Mouse (Mus musculus) adrenal gland, postnatal 25 days (tissue): ENCODE results near the gene Jdp2. TPM values are rescaled to one million over a fixed set of nuclear protein-coding genes. Genes with fewer than 3 reads are reported as not detected.

Experiments
- DNase-seq: peaks from one replicate; pipeline ENCODE4 v3.0.0; 2021; ENCODE audit warnings: mixed read lengths
- long read RNA-seq: library from polyadenylated mRNA; stranded (forward); transcript quantifications from one replicate; pipeline ENCODE4 v2.0.0, GENCODE M21; 2021
- total RNA-seq: library from RNA; stranded (reverse); gene quantifications from 2 replicates; pipeline ENCODE4 v1.2.3, GENCODE M21; 2021

Gene Jdp2
- total RNA-seq: 15.1 and 16.4 TPM in 2 replicates
- long read RNA-seq, transcript Jdp2-203 (4 exons, 1,645 nt): minor isoform, 6 of 14 reads
- long read RNA-seq, transcript Jdp2-201 (4 exons, 1,643 nt): major isoform, 7 of 14 reads
- long read RNA-seq, partial matches to known transcripts: 0 of 14 reads
- long read RNA-seq, other reads (novel, unspliced or antisense): 1 of 14 reads

DNA sequence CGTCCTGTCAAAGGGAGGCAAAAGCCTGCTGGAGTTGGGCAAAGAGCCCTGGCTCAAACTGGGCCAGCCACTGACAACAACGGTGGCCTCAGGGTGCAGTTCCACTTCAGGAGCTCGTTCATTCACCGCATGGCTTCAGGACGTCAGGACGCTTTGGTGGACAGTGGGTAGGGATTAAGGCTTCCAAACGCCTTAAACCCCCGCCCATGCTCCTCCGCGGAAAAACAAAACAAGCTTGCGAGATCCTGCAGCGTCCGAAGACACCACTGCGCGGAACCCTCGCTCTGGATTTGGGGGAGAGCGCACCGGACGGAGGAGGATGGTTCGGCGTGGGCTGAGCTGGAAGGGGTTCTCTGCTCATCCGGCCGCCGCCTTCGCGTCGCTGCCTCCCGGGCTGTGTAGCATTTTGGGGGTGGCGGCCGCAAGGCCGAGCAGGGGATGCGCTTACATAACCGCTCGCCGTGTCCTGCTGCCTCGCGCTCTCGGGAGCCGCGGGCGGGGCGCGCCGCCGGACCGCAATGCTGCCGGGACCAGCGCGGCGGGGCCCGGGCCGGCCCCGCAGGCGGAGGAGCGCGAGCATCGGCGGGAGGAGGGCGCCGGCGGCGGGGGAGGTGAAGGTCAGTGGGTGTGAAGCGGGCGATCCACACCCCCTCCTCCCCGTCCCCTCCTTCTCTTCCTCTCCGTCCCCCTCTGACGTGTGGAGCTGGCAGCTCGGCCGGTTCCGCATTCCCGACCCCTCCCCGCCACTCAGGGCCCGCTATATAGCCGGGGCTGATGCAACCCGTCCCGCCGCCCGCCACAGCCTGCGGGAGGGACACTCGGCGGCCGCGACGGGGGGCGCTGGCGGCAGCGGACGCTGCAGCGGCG lies at the start of gene Jdp2:
TSS of gene Jdp2 (plus strand) at position 417 of the 867 bp plus-strand sequence.
- DNase-seq: peak; percentile 93

DNA sequence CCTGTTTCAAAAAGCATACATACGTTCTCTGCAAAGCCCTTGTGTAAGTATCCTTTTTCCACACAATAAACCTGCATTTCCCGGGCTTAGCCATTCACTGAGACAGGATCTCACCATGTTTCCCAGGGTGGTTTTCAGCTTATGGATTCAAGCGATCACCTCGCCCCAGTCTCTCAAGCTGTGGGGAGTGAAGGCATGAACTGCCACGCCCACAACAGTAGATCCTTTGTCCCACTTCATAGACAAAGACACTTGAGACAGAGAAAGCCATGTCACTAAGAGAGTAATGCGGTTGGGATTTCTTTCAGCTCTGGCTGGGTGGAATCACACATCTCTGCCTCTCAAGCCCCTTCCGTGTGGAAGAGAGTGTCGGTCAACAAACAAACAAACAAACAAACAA lies 49.2 kb upstream of the Jdp2 start:
- DNase-seq: no peak

- no peak for DNase-seq
These were observed 48.4 kb upstream of the Jdp2 start for GRCm38 (mm10) chr12:85550435-85550834.

DNA sequence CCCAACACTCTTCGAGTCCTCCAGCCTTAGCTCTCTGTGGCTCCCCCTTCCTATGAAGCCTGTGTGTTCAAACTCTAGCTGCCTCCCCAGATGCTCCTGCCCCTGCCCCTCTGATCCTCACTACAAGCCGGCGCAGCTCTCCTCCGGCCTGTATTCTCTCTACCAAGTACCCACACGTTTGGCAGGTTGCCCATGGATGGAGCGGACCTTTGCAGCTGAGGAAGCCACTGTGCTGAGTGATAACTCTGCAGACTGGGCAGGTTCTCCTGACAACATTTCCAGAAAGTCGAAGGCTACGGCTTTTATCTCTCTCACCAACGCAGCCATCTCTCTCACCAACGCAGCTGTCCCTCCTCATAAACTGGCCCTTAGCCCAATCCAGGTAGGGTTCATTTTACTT lies 39.5 kb upstream of the Jdp2 start:
- peak; percentile 11 for DNase-seq

- no peak for DNase-seq
These were observed 33.4 kb upstream of the Jdp2 start for GRCm38 (mm10) chr12:85565441-85565840.

- no peak for DNase-seq
These were observed 30.5 kb upstream of the Jdp2 start for GRCm38 (mm10) chr12:85568298-85568697.

- DNase-seq: peak; percentile 49
These were observed 29.3 kb upstream of the Jdp2 start for GRCm38 (mm10) chr12:85569393-85570157.

DNA sequence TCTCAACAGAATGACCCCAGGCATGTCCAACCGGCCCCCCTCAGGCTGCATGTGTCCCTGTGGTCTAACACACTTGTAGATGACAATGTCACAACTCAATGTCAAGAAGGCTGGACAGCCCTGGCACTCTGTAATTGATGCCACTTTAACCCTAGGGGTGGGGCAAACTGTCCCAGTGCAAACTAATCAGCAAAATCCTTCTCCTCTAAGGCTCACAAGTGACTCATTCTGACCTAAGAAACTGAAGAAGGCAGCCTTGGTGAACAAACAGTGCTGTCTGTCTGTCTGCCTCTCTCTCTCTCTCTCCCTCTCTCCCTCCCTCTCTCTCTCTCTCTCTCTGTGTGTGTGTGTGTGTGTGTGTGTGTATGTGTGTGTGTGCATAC lies 28.7 kb upstream of the Jdp2 start:
- DNase-seq: no peak

GRCm38 (mm10) chr12:85571312-85571711 lies 27.5 kb upstream of the Jdp2 start:
- peak; percentile 38 for DNase-seq

- DNase-seq: peak; percentile 47
These were observed 26.8 kb upstream of the Jdp2 start for GRCm38 (mm10) chr12:85572047-85572475.

GRCm38 (mm10) chr12:85574806-85575495 lies 23.9 kb upstream of the Jdp2 start:
- no peak for DNase-seq

DNA sequence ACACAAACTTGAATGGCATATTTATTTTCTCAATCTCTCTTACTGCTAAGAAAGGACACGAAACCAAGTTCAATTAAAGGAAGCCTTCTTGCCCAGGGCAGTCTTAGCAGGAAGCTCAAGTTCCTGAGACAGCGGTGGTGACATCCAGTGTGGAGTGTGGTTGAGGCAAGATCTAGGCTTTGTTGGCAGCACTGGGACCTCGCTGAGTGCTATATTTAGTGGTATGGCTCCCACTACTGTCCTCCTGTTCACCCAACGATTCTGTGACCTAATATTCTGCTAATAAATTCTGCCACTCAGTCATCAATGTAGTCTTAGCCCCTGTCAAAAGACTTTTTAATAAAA lies 23.4 kb upstream of the Jdp2 start:
- DNase-seq: no peak

GRCm38 (mm10) chr12:85581261-85582066 lies 17.4 kb upstream of the Jdp2 start:
- DNase-seq: no peak

- DNase-seq: no peak
These were observed 16.8 kb upstream of the Jdp2 start for GRCm38 (mm10) chr12:85582067-85582316.

- peak; percentile 20 for DNase-seq
These were observed 13.0 kb upstream of the Jdp2 start for GRCm38 (mm10) chr12:85585761-85586258.

DNA sequence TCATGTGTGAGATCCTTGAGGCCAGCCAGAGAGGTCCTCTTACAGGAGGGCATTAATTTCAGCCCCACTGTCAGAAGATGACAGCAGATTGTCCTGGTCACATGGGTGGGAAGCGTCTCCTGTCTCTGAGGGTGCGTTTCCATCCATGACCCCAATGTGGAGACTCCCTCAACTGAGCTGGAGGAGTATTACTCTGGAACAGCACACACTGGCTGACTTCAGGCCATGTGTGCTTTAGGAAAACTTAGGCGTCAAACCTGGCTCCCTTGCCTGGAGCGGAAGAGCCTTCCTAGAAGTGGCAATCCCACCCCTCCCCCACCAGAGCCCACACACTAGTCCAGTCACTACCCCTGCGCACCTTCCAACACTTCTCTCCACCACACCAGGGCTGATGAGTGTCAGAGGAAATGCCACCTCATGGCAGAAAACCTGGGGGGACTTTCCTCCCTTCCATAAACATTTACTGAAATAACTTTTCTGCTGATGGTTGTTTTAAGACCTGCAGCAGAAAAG lies 8.9 kb upstream of the Jdp2 start:
- no peak for DNase-seq

DNA sequence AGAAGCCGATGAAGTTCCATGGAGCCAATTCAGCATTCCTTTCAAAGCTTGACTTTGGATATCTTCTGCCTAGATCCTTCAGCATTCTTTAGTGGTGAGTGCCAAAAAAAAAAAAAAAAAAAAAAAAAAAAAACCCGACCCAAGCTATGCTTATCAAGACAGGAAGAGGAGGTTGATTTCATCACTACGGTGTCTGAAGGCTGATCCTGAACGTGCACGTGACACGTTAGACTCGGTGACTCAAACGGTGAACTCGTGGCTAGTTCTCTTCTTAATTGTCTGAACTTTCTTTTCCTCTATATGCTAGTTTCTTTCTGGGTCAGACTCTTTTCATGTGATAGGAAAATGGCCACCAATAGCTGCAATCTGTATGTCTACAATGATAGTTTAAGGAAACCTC lies 5.9 kb upstream of the Jdp2 start:
- DNase-seq: no peak

DNA sequence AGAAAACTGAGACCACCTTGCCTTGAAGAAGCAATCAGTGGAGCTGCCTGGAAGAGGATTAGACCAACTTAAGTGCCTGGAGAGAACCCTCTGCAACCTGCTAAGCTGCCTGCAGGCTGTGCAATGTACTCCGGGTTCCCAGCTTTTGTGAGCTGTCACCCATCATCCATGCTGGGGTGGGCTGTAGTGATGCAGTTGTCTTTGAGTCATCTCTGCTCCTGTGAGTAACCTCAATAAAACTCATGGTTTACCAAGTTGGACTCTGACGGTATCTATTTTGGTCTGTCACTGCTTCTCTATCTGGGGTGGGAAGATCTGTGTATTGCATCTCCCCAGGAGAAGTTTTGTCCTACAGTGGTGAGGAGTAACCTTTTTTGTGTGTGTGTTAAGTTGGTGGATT lies 4.4 kb upstream of the Jdp2 start:
- no peak for DNase-seq

DNA sequence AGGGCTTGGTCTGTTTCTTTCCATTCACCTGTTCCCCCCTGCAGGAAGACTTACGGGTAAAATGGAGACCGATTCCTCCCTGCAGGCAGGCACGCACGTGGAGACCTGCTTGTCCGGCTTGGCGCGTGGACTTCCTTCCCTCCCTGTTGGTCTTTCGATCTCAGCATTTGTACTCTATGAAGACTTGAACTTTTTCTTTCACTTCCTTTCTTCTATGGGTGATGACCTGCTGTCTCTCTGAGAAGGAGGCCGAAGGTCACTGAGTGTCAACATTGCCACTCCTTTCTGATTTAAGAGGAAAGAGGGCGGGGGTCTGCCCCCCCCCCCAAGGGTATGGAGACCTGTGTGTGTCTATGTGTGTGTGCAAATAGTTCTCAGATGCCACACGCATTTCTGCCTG lies 774 bp upstream of the Jdp2 start:
- no peak for DNase-seq

- DNase-seq: peak; percentile 49
These were observed 788 bp downstream of the Jdp2 start for GRCm38 (mm10) chr12:85599478-85600152.

DNA sequence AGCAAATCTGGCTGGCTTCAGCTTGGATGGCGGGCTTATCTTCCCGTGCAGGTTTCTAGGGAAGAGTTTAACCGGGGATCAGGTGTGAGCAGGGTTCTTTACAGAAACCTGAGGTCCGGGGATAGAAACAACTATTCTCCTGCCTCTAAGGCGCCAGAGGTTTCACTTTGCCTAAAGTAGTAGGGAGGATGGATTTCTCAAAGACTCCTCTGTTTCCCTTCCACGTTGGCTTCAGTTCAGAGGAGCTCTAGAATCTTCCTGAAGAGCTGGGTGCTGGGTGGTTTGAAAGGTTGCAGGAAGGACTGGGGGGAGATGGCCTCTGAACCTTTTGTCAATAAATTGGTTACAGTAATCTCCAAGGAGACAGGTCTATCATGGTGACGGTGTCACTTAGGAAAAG lies 1.8 kb downstream of the Jdp2 start:
- no peak for DNase-seq
